Comparison of ENCODE assay signal across 10 mouse cellular contexts in the genomic region with DNA sequence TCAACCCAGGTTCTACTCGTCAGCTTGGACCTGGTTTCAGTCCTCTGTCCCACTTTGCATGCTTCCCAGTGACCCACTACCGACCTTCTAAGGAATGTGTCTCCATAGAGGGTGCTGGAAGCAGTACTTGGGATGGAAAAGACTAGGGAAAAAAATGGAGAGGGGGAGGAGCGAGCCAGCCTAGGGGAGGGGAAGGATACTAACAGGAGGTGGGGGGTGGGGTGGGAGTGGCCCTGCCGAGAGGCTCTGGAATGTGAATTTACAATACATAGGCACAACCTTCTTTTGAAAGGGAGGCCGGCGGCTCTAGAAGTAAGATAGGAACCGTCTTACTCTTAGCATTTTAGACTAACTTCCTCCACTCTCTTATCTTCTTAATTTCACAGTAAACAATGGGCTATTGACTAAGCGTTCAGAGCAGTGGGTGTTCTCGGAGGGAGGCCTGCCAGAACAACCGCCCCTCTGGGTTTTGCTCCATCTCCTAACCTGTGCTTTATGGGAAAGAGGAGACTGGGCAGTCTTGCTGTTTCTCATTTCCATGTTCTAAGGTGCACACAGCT.
DNase-seq lines count a peak whose midpoint lies in the region; ATAC-seq and TF ChIP-seq lines count a peak whose summit lies in the region.
"Had no signal": no experiment of that assay in that cellular context is flagged by ENCODE, and none has a peak within 500 bp of the region (broad histone marks: within the 10 kb centered on the region; RNA-seq: fewer than 3 reads in every experiment).

No protein-coding gene starts in this region.

- TF ChIP-seq CTCF in kidney, adult 2 months (conservative IDR thresholded peaks at IDR 0.05; ENCODE audit: insufficient read depth, insufficient read length, low read depth, low read length): no peak
- no peak for TF ChIP-seq CTCF in layer of hippocampus, adult 2 months (conservative IDR thresholded peaks at IDR 0.05)

- DNase-seq in kidney, adult 2 months: peak; percentile 38
- DNase-seq in kidney, adult 18-20 months: no peak
- peak; percentile 56 for DNase-seq in embryo, embryonic 10 days (ENCODE audit: low spot score)
- peak; percentile 67 for DNase-seq in mesoderm, embryonic 11.5 days (ENCODE audit: low read depth, low spot score)
- no peak for DNase-seq in layer of hippocampus, adult 2 months (ENCODE audit: low spot score in 2 of 2)
- DNase-seq in right cerebral cortex, postnatal 4 days: no peak
- DNase-seq in urinary bladder, adult 18-20 months (ENCODE audit: low spot score in 2 of 2): no peak
- DNase-seq: gastrocnemius, postnatal 25 days had no signal

- no peak overlapping the region for H3K4me3 ChIP-seq in kidney, adult 2 months (ENCODE audit: insufficient read depth, low read depth, low read length)
- H3K4me3 ChIP-seq in intestine, embryonic 15.5 days (replicated peaks): no peak overlapping the region
- H3K4me3 ChIP-seq in layer of hippocampus, adult 2 months: no peak overlapping the region
- H3K4me3 ChIP-seq: liver, embryonic 15.5 days had no signal

- peak overlapping the region; percentile 33 for H3K4me2 ChIP-seq in intestine, embryonic 15.5 days (replicated peaks)
- H3K4me2 ChIP-seq: liver, embryonic 15.5 days had no signal

- H3K27ac ChIP-seq in kidney, adult 2 months (ENCODE audit: insufficient read depth, low read depth, low read length): no peak overlapping the region
- peak overlapping the region; percentile 38 for H3K27ac ChIP-seq in intestine, embryonic 15.5 days
- H3K27ac ChIP-seq in layer of hippocampus, adult 2 months: no peak overlapping the region
- H3K27ac ChIP-seq: liver, embryonic 15.5 days had no signal

- no peaks in the 10 kb centered on the region for H3K9me3 ChIP-seq in intestine, embryonic 15.5 days
- H3K9me3 ChIP-seq: liver, embryonic 15.5 days had no signal

- H3K9ac ChIP-seq in intestine, embryonic 15.5 days: no peak overlapping the region
- H3K9ac ChIP-seq: liver, embryonic 15.5 days had no signal

- WGBS in kidney, adult 2 months: 44% methylated on average over 10 of the region's 10 CpGs
- 18% methylated on average over 10 of the region's 10 CpGs for WGBS in intestine, embryonic 15.5 days

- no peaks in the 10 kb centered on the region for H3K4me1 ChIP-seq in kidney, adult 2 months (ENCODE audit: control insufficient read depth, insufficient read depth, low read length)
- H3K4me1 ChIP-seq in intestine, embryonic 15.5 days (replicated peaks): peaks cover 24% of the 10 kb centered on the region
- H3K4me1 ChIP-seq: liver, embryonic 15.5 days had no signal

- H3K36me3 ChIP-seq in kidney, adult 2 months (ENCODE audit: control insufficient read depth, insufficient read depth, low read length): no peaks in the 10 kb centered on the region
- H3K36me3 ChIP-seq in intestine, embryonic 15.5 days: no peaks in the 10 kb centered on the region
- H3K36me3 ChIP-seq: liver, embryonic 15.5 days had no signal

- H3K27me3 ChIP-seq in kidney, adult 2 months (replicated peaks; ENCODE audit: control insufficient read depth, insufficient read depth, low read length): no peaks in the 10 kb centered on the region
- H3K27me3 ChIP-seq in intestine, embryonic 15.5 days (replicated peaks): no peaks in the 10 kb centered on the region
- H3K27me3 ChIP-seq: liver, embryonic 15.5 days had no signal

- TF ChIP-seq POLR2A in kidney, adult 2 months (IDR thresholded peaks at IDR 0.05; ENCODE audit: low read depth, low read length): no peak

- ATAC-seq in intestine, embryonic 15.5 days: peak; percentile 86

Comparison
In these comparisons a context has a peak if more than half of its experiments do, and no peak if none do; other contexts are left out.
1. DNase-seq: peak in kidney, adult 2 months (single experiment), embryo, embryonic 10 days (single experiment) and mesoderm, embryonic 11.5 days (single experiment); none in kidney, adult 18-20 months (single experiment), layer of hippocampus, adult 2 months (0 of 2), right cerebral cortex, postnatal 4 days (single experiment) and urinary bladder, adult 18-20 months (0 of 2).